Mouse (Mus musculus) Muller cell, postnatal 12 days (primary cell): ENCODE results near the gene Flnb.

ENCODE experiments used
- DNase-seq: peaks from one replicate; pipeline ENCODE4 v3.0.0-alpha.2; 2015; ENCODE audit errors: inconsistent ontology term

Gene Flnb

GRCm38 (mm10) chr14:7826151-7826937, 8.6 kb downstream of the Flnb start:
- DNase-seq, result peak; percentile 89

- no peak for DNase-seq
Observed at GRCm38 (mm10) chr14:7829181-7829580, 11.4 kb downstream of the Flnb start.

- no peak for DNase-seq
Observed at GRCm38 (mm10) chr14:7831770-7832439, 14.1 kb downstream of the Flnb start.

- no peak for DNase-seq
Observed at GRCm38 (mm10) chr14:7832440-7832783, 14.7 kb downstream of the Flnb start.

GRCm38 (mm10) chr14:7833458-7833857, 15.7 kb downstream of the Flnb start:
- no peak for DNase-seq

- DNase-seq, result no peak
Observed at GRCm38 (mm10) chr14:7838564-7839089, 20.9 kb downstream of the Flnb start.

GRCm38 (mm10) chr14:7839950-7840514, 22.3 kb downstream of the Flnb start:
- peak; percentile 56 for DNase-seq

GRCm38 (mm10) chr14:7842631-7843332, 25.0 kb downstream of the Flnb start:
- DNase-seq, result peak; percentile 82

GRCm38 (mm10) chr14:7846696-7847095, 28.9 kb downstream of the Flnb start:
- no peak for DNase-seq

GRCm38 (mm10) chr14:7847746-7848232, 30.0 kb downstream of the Flnb start:
- peak; percentile 92 for DNase-seq

GRCm38 (mm10) chr14:7850913-7851312, 33.2 kb downstream of the Flnb start:
- no peak for DNase-seq

GRCm38 (mm10) chr14:7851543-7852065, 33.8 kb downstream of the Flnb start:
- DNase-seq, result peak; percentile 79

GRCm38 (mm10) chr14:7853691-7854090, 35.9 kb downstream of the Flnb start:
- peak; percentile 88 for DNase-seq

- DNase-seq, result no peak
Observed at GRCm38 (mm10) chr14:7854366-7854765, 36.6 kb downstream of the Flnb start.

GRCm38 (mm10) chr14:7855101-7855500, 37.3 kb downstream of the Flnb start:
- DNase-seq, result no peak

- no peak for DNase-seq
Observed at GRCm38 (mm10) chr14:7855501-7855900, 37.7 kb downstream of the Flnb start.

GRCm38 (mm10) chr14:7856348-7856747, 38.6 kb downstream of the Flnb start:
- DNase-seq, result no peak

- no peak for DNase-seq
Observed at GRCm38 (mm10) chr14:7857835-7858234, 40.1 kb downstream of the Flnb start.

- no peak for DNase-seq
Observed at GRCm38 (mm10) chr14:7858430-7858829, 40.7 kb downstream of the Flnb start.

- no peak for DNase-seq
Observed at GRCm38 (mm10) chr14:7860525-7861154, 42.9 kb downstream of the Flnb start.

- DNase-seq, result no peak
Observed at GRCm38 (mm10) chr14:7861275-7861674, 43.5 kb downstream of the Flnb start.
